Mouse (Mus musculus) limb, embryonic 14.5 days (tissue): Measurements from ENCODE around the gene Ccdc175. TPM values are rescaled to one million over a fixed set of nuclear protein-coding genes. Genes with fewer than 3 reads are reported as not detected.

Experiments
- ATAC-seq: fragments of 200-750 bp; cut with Nextera tagmentation; 2 replicates; pipeline ENCODE4 v1.8.0; 2017; ENCODE audit warnings: low read depth, moderate number of reproducible peaks, moderate TSS enrichment; ENCODE audit not compliant: low FRiP score
- DNase-seq: peaks from one replicate; pipeline ENCODE4 v3.0.0-alpha.2; 2015; ENCODE audit warnings: low spot score
- H3K27ac ChIP-seq: fragments of 300-500 bp; sonication (generic); replicated peaks from 2 replicates; pipeline ENCODE4 v1.5.1; 2014; ENCODE audit warnings: low read depth, mild to moderate bottlenecking, low read length, moderate library complexity, mixed read lengths
- H3K27me3 ChIP-seq: fragments of 300-500 bp; sonication (generic); 2 replicates; pipeline ENCODE4 v1.6.1; 2014; ENCODE audit warnings: low read length, mixed read lengths; ENCODE audit not compliant: control insufficient read depth, insufficient read depth
- H3K36me3 ChIP-seq: fragments of 300-500 bp; sonication (generic); 2 replicates; pipeline ENCODE4 v1.6.1; 2014; ENCODE audit warnings: mild to moderate bottlenecking, low read length, moderate library complexity, mixed read lengths; ENCODE audit not compliant: control insufficient read depth, insufficient read depth
- H3K4me1 ChIP-seq: fragments of 300-500 bp; sonication (generic); 2 replicates; pipeline ENCODE4 v1.6.1; 2014; ENCODE audit warnings: antibody characterized with exemption, low read length, mixed read lengths; ENCODE audit not compliant: control insufficient read depth, insufficient read depth
- H3K4me2 ChIP-seq: fragments of 300-500 bp; sonication (generic); replicated peaks from 2 replicates; pipeline ENCODE4 v1.6.1; 2014; ENCODE audit warnings: low read depth, mild to moderate bottlenecking, low read length, moderate library complexity; ENCODE audit not compliant: severe bottlenecking
- H3K4me3 ChIP-seq: fragments of 300-500 bp; sonication (generic); replicated peaks from 2 replicates; pipeline ENCODE4 v1.5.1; 2014; ENCODE audit warnings: low read length
- H3K9ac ChIP-seq: fragments of 300-500 bp; sonication (generic); 2 replicates; pipeline ENCODE4 v1.6.1; 2014; ENCODE audit warnings: mild to moderate bottlenecking, low read depth, low read length, moderate library complexity; ENCODE audit not compliant: severe bottlenecking
- H3K9me3 ChIP-seq: fragments of 300-500 bp; sonication (generic); 2 replicates; pipeline ENCODE4 v1.6.1; 2016; ENCODE audit warnings: low read length; ENCODE audit not compliant: control insufficient read depth
- POLR2A ChIP-seq: fragments of 200-500 bp; IDR thresholded peaks from 2 replicates; pipeline ENCODE4 v1.8.0; 2012; ENCODE audit warnings: inconsistent platforms, mild to moderate bottlenecking, moderate library complexity, borderline replicate concordance; ENCODE audit not compliant: insufficient read depth, insufficient read length; ENCODE audit errors: extremely low read depth
- WGBS: fragments of 180-500 bp; shearing (Covaris S2); extraction: QIAGEN DNeasy Blood & Tissue Kit; methylation state at CpG from one replicate; pipeline ENCODE4 v1.1.7; 2014; 5-methylcytosine and 5-hydroxymethylcytosine counted together
- microRNA-seq: library from miRNA; unstranded; fragments of <30 nt; microRNA quantifications from one replicate; pipeline ENCODE4, GENCODE M21; 2016
- polyA plus RNA-seq, 2 experiments: library from polyadenylated mRNA; depleted of rRNA in 1 of 2; stranded (reverse) in 1 of 2; unstranded in 1 of 2; fragments of >200 nt; fragmentation: Nextera tagmentation in 1 of 2; extraction: Ambion mirVana in 1 of 2; gene quantifications; 2 replicates each; pipeline versions ENCODE4 v1.2.1 to v1.2.3; 2012 to 2014

Gene Ccdc175
- polyA plus RNA-seq, 2 experiments: not detected

GRCm38 (mm10) chr12:72053303-72053702, 131.5 kb downstream of the Ccdc175 start:
- no peaks in the 10 kb centered on the region for H3K4me1 ChIP-seq
- H3K9ac ChIP-seq: no peak overlapping the region
- no peak overlapping the region for H3K27ac ChIP-seq
- H3K4me3 ChIP-seq: no peak overlapping the region
- 34% methylated on average over 6 of the region's 6 CpGs for WGBS
- no peaks in the 10 kb centered on the region for H3K36me3 ChIP-seq
- H3K9me3 ChIP-seq: no peaks in the 10 kb centered on the region
- TF ChIP-seq POLR2A: no peak
- DNase-seq (peak; percentile 31), ATAC-seq (no peak)
- no peak overlapping the region for H3K4me2 ChIP-seq
- no peaks in the 10 kb centered on the region for H3K27me3 ChIP-seq

- 70% methylated on average over 6 of the region's 6 CpGs for WGBS
- no peak for TF ChIP-seq POLR2A
- Histone ChIP-seq H3K27ac (no peak overlapping the region), H3K9me3 (no peaks in the 10 kb centered on the region), H3K27me3 (no peaks in the 10 kb centered on the region), H3K36me3 (no peaks in the 10 kb centered on the region), H3K4me2 (no peak overlapping the region), H3K9ac (no peak overlapping the region), H3K4me1 (no peaks in the 10 kb centered on the region), H3K4me3 (no peak overlapping the region)
- ATAC-seq (no peak), DNase-seq (no peak)
Measured at GRCm38 (mm10) chr12:72052571-72052970, 132.3 kb downstream of the Ccdc175 start.

Small RNAs within 50 kb of the gene (microRNA-seq; reads per million reads assigned to microRNA genes)
- gene Gm24466: not detected

Other genes with a start within 250 kb of the Ccdc175 start
- gene Gpr135, start 113.9 kb downstream of the Ccdc175 start, polyA plus RNA-seq (2012; rRNA removed): 4.9 and 6.7 TPM in 2 replicates
- gene Gpr135, start 113.9 kb downstream of the Ccdc175 start, polyA plus RNA-seq (2014; fragmentation: Nextera tagmentation; extraction: Ambion mirVana): 0.87 and 1.3 TPM in 2 replicates
- gene L3hypdh, start 99.6 kb downstream of the Ccdc175 start, polyA plus RNA-seq (2012; rRNA removed): 26.8 and 31.8 TPM in 2 replicates
- 20.5 and 21.4 TPM in 2 replicates for gene L3hypdh, start 99.6 kb downstream of the Ccdc175 start, polyA plus RNA-seq (2014; fragmentation: Nextera tagmentation; extraction: Ambion mirVana)
- 67.3 and 96.9 TPM in 2 replicates for gene Jkamp, start 99.4 kb downstream of the Ccdc175 start, polyA plus RNA-seq (2012; rRNA removed)
- gene Jkamp, start 99.4 kb downstream of the Ccdc175 start, polyA plus RNA-seq (2014; fragmentation: Nextera tagmentation; extraction: Ambion mirVana): 63.3 and 66.3 TPM in 2 replicates
- gene Rtn1, start 224.0 kb upstream of the Ccdc175 start, polyA plus RNA-seq (2012; rRNA removed): 4.7 and 5.9 TPM in 2 replicates
- gene Rtn1, start 224.0 kb upstream of the Ccdc175 start, polyA plus RNA-seq (2014; fragmentation: Nextera tagmentation; extraction: Ambion mirVana): 2.4 and 4.3 TPM in 2 replicates